Comparison of ENCODE assay signal across 7 mouse cellular contexts in genomic region chr1:92902786-92903185, GRCm38 (mm10). TPM values are rescaled to one million over a fixed set of nuclear protein-coding genes. Genes with fewer than 3 reads are reported as not detected.
DNase-seq lines count a peak whose midpoint lies in the region; ATAC-seq and TF ChIP-seq lines count a peak whose summit lies in the region.

Gene Ankmy1, minus strand, starts transcription at chr1:92902906.

- WGBS in kidney, embryonic 15.5 days: under 1% methylated on average over 15 of the region's 15 CpGs
- WGBS in liver, embryonic 12.5 days (ENCODE audit: insufficient replicate concordance): 5% methylated on average over 15 of the region's 15 CpGs

- peaks cover 21% of the 10 kb centered on the region for H3K4me1 ChIP-seq in kidney, embryonic 15.5 days
- peaks cover 18% of the 10 kb centered on the region for H3K4me1 ChIP-seq in liver, embryonic 12.5 days

- peaks cover 16% of the 10 kb centered on the region; the same call in 1 of the 2 replicates for H3K27me3 ChIP-seq in kidney, embryonic 15.5 days
- H3K27me3 ChIP-seq in liver, embryonic 12.5 days (replicated peaks): peaks cover 39% of the 10 kb centered on the region
- no peaks in the 10 kb centered on the region for H3K27me3 ChIP-seq in myocyte (ENCODE audit: control insufficient read depth, insufficient read depth, insufficient read length)

- peak within 1 kb of the TSS; percentile 65 for H3K4me2 ChIP-seq in kidney, embryonic 15.5 days
- H3K4me2 ChIP-seq in liver, embryonic 12.5 days: peak within 1 kb of the TSS; percentile 29
- H3K4me2 ChIP-seq in myocyte (ENCODE audit: low read depth): peak within 1 kb of the TSS; percentile 74

- peak within 1 kb of the TSS; percentile 31 for H3K4me3 ChIP-seq in kidney, embryonic 15.5 days (replicated peaks)
- H3K4me3 ChIP-seq in liver, embryonic 12.5 days: no peak within 1 kb of the TSS
- H3K4me3 ChIP-seq in myocyte: no peak within 1 kb of the TSS

- no peaks in the 10 kb centered on the region for H3K9me3 ChIP-seq in kidney, embryonic 15.5 days (replicated peaks)
- H3K9me3 ChIP-seq in liver, embryonic 12.5 days (replicated peaks): no peaks in the 10 kb centered on the region

- no peak within 1 kb of the TSS for H3ac ChIP-seq in myocyte (ENCODE audit: control insufficient read depth, insufficient read length)

- H3K9ac ChIP-seq in kidney, embryonic 15.5 days: peak within 1 kb of the TSS; percentile 35; the same call in 1 of the 2 replicates
- no peak within 1 kb of the TSS for H3K9ac ChIP-seq in liver, embryonic 12.5 days

- H3K36me3 ChIP-seq in kidney, embryonic 15.5 days: no peaks in the 10 kb centered on the region
- no peaks in the 10 kb centered on the region for H3K36me3 ChIP-seq in liver, embryonic 12.5 days
- no peaks in the 10 kb centered on the region for H3K36me3 ChIP-seq in myocyte (ENCODE audit: control insufficient read depth, insufficient read depth)

- ATAC-seq in kidney, embryonic 15.5 days (replicated peaks; ENCODE audit: low FRiP score): peak; percentile 61
- no peak for ATAC-seq in liver, embryonic 12.5 days

- H3K27ac ChIP-seq in kidney, embryonic 15.5 days: no peak within 1 kb of the TSS
- no peak within 1 kb of the TSS for H3K27ac ChIP-seq in liver, embryonic 12.5 days

- H3K79me2 ChIP-seq in myocyte (ENCODE audit: control insufficient read depth, insufficient read depth): no peaks in the 10 kb centered on the region

- peak; percentile 59 for DNase-seq in MN1 (ENCODE audit: low spot score)
- DNase-seq in adrenal gland, postnatal 14 days: peak; percentile 78
- DNase-seq in frontal cortex, postnatal 10 days (ENCODE audit: low spot score in 2 of 2): peak; percentile 69 to 75
- peak; percentile 44 to 60 for DNase-seq in urinary bladder, postnatal 36 days (ENCODE audit: low spot score in 2 of 2)

- TF ChIP-seq POLR2A in myocyte (IDR thresholded peaks at IDR 0.05; ENCODE audit: insufficient read length, low read depth): peak; percentile 52

TF ChIP-seq in myocyte, 11 proteins besides CTCF, POLR2A, EP300 and RAD21:
- TF ChIP-seq TCF12 (IDR thresholded peaks at IDR 0.05; ENCODE audit: insufficient read depth, poor library complexity, severe bottlenecking) (no peak), TCF3 (IDR thresholded peaks at IDR 0.05; ENCODE audit: insufficient read length, low read depth) (no peak), REST (IDR thresholded peaks at IDR 0.05; ENCODE audit: insufficient read depth, insufficient read length) (no peak)
TF ChIP-seq in myocyte: peak in this region for 0.

RNA-seq across cellular contexts. Expression of gene Ankmy1, which starts in this region (rescaled TPM):
- 0.67 and 0.94 TPM in 2 replicates for total RNA-seq in adrenal gland, postnatal 14 days (2021)
- polyA plus RNA-seq in kidney, embryonic 15.5 days (2015; fragmentation: Nextera tagmentation; extraction: Ambion mirVana): 0.43 and 0.54 TPM in 2 replicates
- polyA plus RNA-seq in liver, embryonic 12.5 days (2016; fragmentation: Nextera tagmentation; extraction: Ambion mirVana): 0.04 and 0.11 TPM in 2 replicates
- 2.4 TPM for polyA plus RNA-seq in myocyte (2012; fragmentation: generic; extraction: Trizol)

Comparison
In these comparisons a context has a peak if more than half of its experiments do, and no peak if none do; other contexts are left out.
1. Peak in DNase-seq in adrenal gland, postnatal 14 days; RNA of the gene not detected or under 1 TPM.
2. Peak in ATAC-seq, H3K4me3 ChIP-seq, H3K9ac ChIP-seq and H3K4me2 ChIP-seq in kidney, embryonic 15.5 days; RNA of the gene not detected or under 1 TPM.